Mouse (Mus musculus) embryonic facial prominence, embryonic 11.5 days (tissue): ENCODE results near the gene Cfdp1. TPM values are rescaled to one million over a fixed set of nuclear protein-coding genes. Genes with fewer than 3 reads are reported as not detected.

ENCODE experiments used
- ATAC-seq: fragments of 200-750 bp; cut with Nextera tagmentation; replicated peaks from 2 replicates; pipeline ENCODE4 v1.8.0; 2017; ENCODE audit warnings: low read depth; ENCODE audit not compliant: insufficient number of reproducible peaks, low FRiP score, low TSS enrichment
- DNase-seq: peaks from one replicate; pipeline ENCODE4 v3.0.0-alpha.2; 2015; ENCODE audit warnings: low spot score
- H3K27ac ChIP-seq: fragments of 300-500 bp; sonication (generic); replicated peaks from 2 replicates; pipeline ENCODE4 v1.5.1; 2014; ENCODE audit warnings: mild to moderate bottlenecking, low read depth, low read length, control low read depth
- H3K27me3 ChIP-seq: fragments of 300-500 bp; sonication (generic); 2 replicates; pipeline ENCODE4 v1.6.1; 2014; ENCODE audit warnings: mild to moderate bottlenecking, low read length, moderate library complexity, mixed read lengths; ENCODE audit not compliant: control insufficient read depth, insufficient read depth
- H3K36me3 ChIP-seq: fragments of 300-500 bp; sonication (generic); replicated peaks from 2 replicates; pipeline ENCODE4 v1.6.1; 2014; ENCODE audit warnings: low read depth, mild to moderate bottlenecking, low read length, moderate library complexity, mixed read lengths; ENCODE audit not compliant: control insufficient read depth, insufficient read depth
- H3K4me1 ChIP-seq: fragments of 300-500 bp; sonication (generic); 2 replicates; pipeline ENCODE4 v1.6.1; 2014; ENCODE audit warnings: low read length, mixed read lengths; ENCODE audit not compliant: control insufficient read depth, insufficient read depth
- H3K4me2 ChIP-seq: fragments of 300-500 bp; sonication (generic); 2 replicates; pipeline ENCODE4 v1.6.1; 2014; ENCODE audit warnings: low read depth, mild to moderate bottlenecking, control low read depth, low read length, moderate library complexity
- H3K4me3 ChIP-seq: fragments of 300-500 bp; sonication (generic); 2 replicates; pipeline ENCODE4 v1.5.1; 2014; ENCODE audit warnings: low read depth, low read length, control low read depth
- H3K9ac ChIP-seq: fragments of 300-500 bp; sonication (generic); replicated peaks from 2 replicates; pipeline ENCODE4 v1.6.1; 2014; ENCODE audit warnings: mild to moderate bottlenecking, control low read depth, low read length
- H3K9me3 ChIP-seq: fragments of 300-500 bp; sonication (generic); replicated peaks from 2 replicates; pipeline ENCODE4 v1.6.1; 2016; ENCODE audit warnings: mild to moderate bottlenecking, low read length, inconsistent platforms, mixed read lengths; ENCODE audit not compliant: control insufficient read depth
- WGBS: fragments of 180-500 bp; shearing (Covaris S2); extraction: QIAGEN DNeasy Blood & Tissue Kit; methylation state at CpG from one replicate; pipeline ENCODE4 v1.1.7; 2014; 5-methylcytosine and 5-hydroxymethylcytosine counted together
- polyA plus RNA-seq: library from polyadenylated mRNA; unstranded; fragments of >200 nt; fragmentation: Nextera tagmentation; extraction: Ambion mirVana; gene quantifications from 2 replicates; pipeline ENCODE4 v1.2.1, GENCODE M21; 2014

The Cfdp1 gene
- polyA plus RNA-seq, 1 experiment from 2014 or later = 278 TPM

- Histone ChIP-seq H3K27ac (no peak overlapping the region), H3K4me2 (no peak overlapping the region), H3K4me1 (no peaks in the 10 kb centered on the region; the same call in 1 of the 2 replicates), H3K4me3 (no peak overlapping the region), H3K36me3 (no peaks in the 10 kb centered on the region; the same call in 1 of the 2 replicates), H3K9me3 (no peaks in the 10 kb centered on the region), H3K9ac (no peak overlapping the region), H3K27me3 (no peaks in the 10 kb centered on the region)
- ATAC-seq (no peak), DNase-seq (no peak)
- WGBS = 92% methylated on average over 7 of the region's 7 CpGs
These were observed 81.0 kb downstream of the Cfdp1 start for GRCm38 (mm10) chr8:111773057-111773456.

GRCm38 (mm10) chr8:111772083-111772482, 82.0 kb downstream of the Cfdp1 start:
- H3K27me3 ChIP-seq = no peaks in the 10 kb centered on the region
- WGBS = 90% methylated on average over 9 of the region's 9 CpGs
- ATAC-seq (no peak), DNase-seq (no peak)
- H3K4me2 ChIP-seq = no peak overlapping the region
- no peaks in the 10 kb centered on the region; the same call in 1 of the 2 replicates for H3K36me3 ChIP-seq
- H3K27ac ChIP-seq = no peak overlapping the region
- H3K9ac ChIP-seq = no peak overlapping the region
- no peak overlapping the region for H3K4me3 ChIP-seq
- H3K4me1 ChIP-seq = no peaks in the 10 kb centered on the region; the same call in 1 of the 2 replicates
- H3K9me3 ChIP-seq = no peaks in the 10 kb centered on the region

- Histone ChIP-seq H3K27ac (no peak overlapping the region), H3K9me3 (no peaks in the 10 kb centered on the region), H3K36me3 (no peaks in the 10 kb centered on the region; the same call in 1 of the 2 replicates), H3K4me2 (no peak overlapping the region), H3K4me1 (no peaks in the 10 kb centered on the region; the same call in 1 of the 2 replicates), H3K27me3 (no peaks in the 10 kb centered on the region), H3K4me3 (no peak overlapping the region), H3K9ac (no peak overlapping the region)
- DNase-seq = no peak
- ATAC-seq = no peak
- WGBS = 94% methylated on average over 6 of the region's 6 CpGs
These were observed 82.5 kb downstream of the Cfdp1 start for GRCm38 (mm10) chr8:111771625-111772020.

- Histone ChIP-seq H3K4me1 (no peaks in the 10 kb centered on the region; the same call in 1 of the 2 replicates), H3K4me2 (no peak overlapping the region), H3K36me3 (no peaks in the 10 kb centered on the region; the same call in 1 of the 2 replicates), H3K9me3 (no peaks in the 10 kb centered on the region), H3K4me3 (no peak overlapping the region), H3K27ac (no peak overlapping the region), H3K27me3 (no peaks in the 10 kb centered on the region), H3K9ac (no peak overlapping the region)
- no peak for ATAC-seq
- no peak for DNase-seq
- 67% methylated on average over 5 of the region's 5 CpGs for WGBS
These were observed 83.0 kb downstream of the Cfdp1 start for GRCm38 (mm10) chr8:111770958-111771624.

- H3K36me3 ChIP-seq = peaks cover 2% of the 10 kb centered on the region; the same call in 1 of the 2 replicates
- no peaks in the 10 kb centered on the region; the same call in 1 of the 2 replicates for H3K4me1 ChIP-seq
- no peaks in the 10 kb centered on the region for H3K27me3 ChIP-seq
- H3K9ac ChIP-seq = no peak overlapping the region; the same call in 1 of the 2 replicates
- no peak overlapping the region for H3K4me3 ChIP-seq
- ATAC-seq = peak; percentile 57; the same call in 1 of the 2 replicates
- H3K9me3 ChIP-seq = no peaks in the 10 kb centered on the region
- no peak overlapping the region for H3K4me2 ChIP-seq
- WGBS = 27% methylated on average over 12 of the region's 12 CpGs
- DNase-seq = peak; percentile 71
- H3K27ac ChIP-seq = peak overlapping the region; percentile 35; the same call in 1 of the 2 replicates
These were observed 84.2 kb downstream of the Cfdp1 start for GRCm38 (mm10) chr8:111769764-111770428.

- Histone ChIP-seq H3K4me2 (no peak overlapping the region), H3K36me3 (peaks cover 2% of the 10 kb centered on the region; the same call in 1 of the 2 replicates), H3K9ac (no peak overlapping the region; the same call in 1 of the 2 replicates), H3K27me3 (no peaks in the 10 kb centered on the region), H3K27ac (peak overlapping the region; percentile 35; the same call in 1 of the 2 replicates), H3K9me3 (no peaks in the 10 kb centered on the region), H3K4me3 (no peak overlapping the region), H3K4me1 (no peaks in the 10 kb centered on the region; the same call in 1 of the 2 replicates)
- DNase-seq (no peak), ATAC-seq (no peak)
- 56% methylated on average over 15 of the region's 15 CpGs for WGBS
These were observed 84.8 kb downstream of the Cfdp1 start for GRCm38 (mm10) chr8:111769296-111769695.

GRCm38 (mm10) chr8:111768651-111769050, 85.4 kb downstream of the Cfdp1 start:
- no peaks in the 10 kb centered on the region for H3K9me3 ChIP-seq
- peaks cover 2% of the 10 kb centered on the region; the same call in 1 of the 2 replicates for H3K36me3 ChIP-seq
- H3K4me2 ChIP-seq = no peak overlapping the region
- H3K27me3 ChIP-seq = no peaks in the 10 kb centered on the region
- no peak overlapping the region for H3K4me3 ChIP-seq
- DNase-seq = no peak
- ATAC-seq = no peak
- H3K9ac ChIP-seq = no peak overlapping the region
- WGBS = 85% methylated on average over 6 of the region's 6 CpGs
- H3K27ac ChIP-seq = no peak overlapping the region
- no peaks in the 10 kb centered on the region; the same call in 1 of the 2 replicates for H3K4me1 ChIP-seq

GRCm38 (mm10) chr8:111765616-111766015, 88.5 kb downstream of the Cfdp1 start:
- no peaks in the 10 kb centered on the region; the same call in 1 of the 2 replicates for H3K4me1 ChIP-seq
- H3K27ac ChIP-seq = no peak overlapping the region
- peaks cover 2% of the 10 kb centered on the region; the same call in 1 of the 2 replicates for H3K36me3 ChIP-seq
- 79% methylated on average over 4 of the region's 4 CpGs for WGBS
- DNase-seq (no peak), ATAC-seq (no peak)
- no peaks in the 10 kb centered on the region for H3K9me3 ChIP-seq
- no peak overlapping the region for H3K4me3 ChIP-seq
- H3K9ac ChIP-seq = no peak overlapping the region
- no peaks in the 10 kb centered on the region for H3K27me3 ChIP-seq
- H3K4me2 ChIP-seq = no peak overlapping the region
